ENCODE assay signal across 12 mouse cellular contexts in genomic region chrX:106197308-106197707, GRCm38 (mm10). TPM values are rescaled to one million over a fixed set of nuclear protein-coding genes. Genes with fewer than 3 reads are reported as not detected.
DNase-seq lines count a peak whose midpoint lies in the region; ATAC-seq and TF ChIP-seq lines count a peak whose summit lies in the region.
"Had no signal": no experiment of that assay in that cellular context is flagged by ENCODE, and none has a peak within 500 bp of the region (broad histone marks: within the 10 kb centered on the region; RNA-seq: fewer than 3 reads in every experiment).

No protein-coding gene starts in this region.

- H3K4me2 ChIP-seq in kidney, postnatal 0 days (ENCODE audit: low read length): no peak overlapping the region
- H3K4me2 ChIP-seq: heart, embryonic 15.5 days; stomach, embryonic 15.5 days had no signal

- TF ChIP-seq POLR2A in cortical plate, adult 2 months (IDR thresholded peaks at IDR 0.05; ENCODE audit: extremely low read depth, insufficient read depth, low read length): no peak

- no peak overlapping the region for H3K4me3 ChIP-seq in kidney, postnatal 0 days (replicated peaks; ENCODE audit: low read depth, low read length)
- no peak overlapping the region for H3K4me3 ChIP-seq in cortical plate, adult 2 months (ENCODE audit: insufficient read depth, low read length)
- H3K4me3 ChIP-seq: heart, embryonic 15.5 days; myocyte; stomach, embryonic 15.5 days had no signal

- TF ChIP-seq CTCF in kidney, postnatal 0 days (IDR thresholded peaks at IDR 0.05; ENCODE audit: low read depth): peak; percentile 37; the same call in 1 of the 2 replicates
- 0 out of 2 replicates have a peak, but pooled peaks have one; percentile 3 for TF ChIP-seq CTCF in cortical plate, adult 2 months (IDR thresholded peaks at IDR 0.05; ENCODE audit: extremely low read depth, insufficient read depth, low read length)

- H3K27ac ChIP-seq in kidney, postnatal 0 days: no peak overlapping the region
- H3K27ac ChIP-seq in cortical plate, adult 2 months (ENCODE audit: insufficient read depth, low read length): no peak overlapping the region
- H3K27ac ChIP-seq: heart, embryonic 15.5 days; stomach, embryonic 15.5 days had no signal

- H3K9me3 ChIP-seq in kidney, postnatal 0 days (replicated peaks; ENCODE audit: low read length): no peaks in the 10 kb centered on the region
- H3K9me3 ChIP-seq: heart, embryonic 15.5 days; stomach, embryonic 15.5 days had no signal

- DNase-seq in kidney, postnatal 0 days (ENCODE audit: low spot score): no peak
- DNase-seq in kidney, postnatal 25 days: no peak
- peak; percentile 9 to 14 for DNase-seq in thymus, postnatal 36 days
- no peak for DNase-seq in thymus, adult 18-20 months
- DNase-seq in urinary bladder, postnatal 36 days (ENCODE audit: low spot score in 2 of 2): no peak
- no peak for DNase-seq in cerebellum, postnatal 25 days
- DNase-seq: adrenal gland, postnatal 10 days had no signal

- no peaks in the 10 kb centered on the region for H3K4me1 ChIP-seq in kidney, postnatal 0 days (replicated peaks; ENCODE audit: insufficient read depth, low read length)
- no peaks in the 10 kb centered on the region for H3K4me1 ChIP-seq in cortical plate, adult 2 months (ENCODE audit: control insufficient read depth, insufficient read depth, low read length)
- H3K4me1 ChIP-seq: heart, embryonic 15.5 days; stomach, embryonic 15.5 days had no signal

- H3K36me3 ChIP-seq in kidney, postnatal 0 days (ENCODE audit: insufficient read depth, low read length): peaks cover 33% of the 10 kb centered on the region

- no peaks in the 10 kb centered on the region for H3K27me3 ChIP-seq in kidney, postnatal 0 days (ENCODE audit: insufficient read depth, low read length)
- H3K27me3 ChIP-seq: heart, embryonic 15.5 days; stomach, embryonic 15.5 days had no signal

- no peak for ATAC-seq in kidney, postnatal 0 days (replicated peaks; ENCODE audit: low FRiP score, low read depth)

- 64% methylated on average over 5 of the region's 5 CpGs for WGBS in kidney, postnatal 0 days

- no peak overlapping the region for H3K9ac ChIP-seq in kidney, postnatal 0 days (ENCODE audit: low read depth, low read length)
- H3K9ac ChIP-seq: heart, embryonic 15.5 days; stomach, embryonic 15.5 days had no signal

RNA-seq across cellular contexts. Expression of gene Pgk1, which starts 10.4 kb away (rescaled TPM):
- 280 and 296 TPM in 2 replicates for polyA plus RNA-seq in kidney, postnatal 0 days (2015; fragmentation: Nextera tagmentation; extraction: Ambion mirVana)
- polyA plus RNA-seq in cortical plate, adult 2 months (2012; rRNA removed): 468 and 503 TPM in 2 replicates

RNA-seq across cellular contexts. Expression of gene Taf9b, which starts 23.6 kb away (rescaled TPM):
- 11.6 and 12.1 TPM in 2 replicates for polyA plus RNA-seq in kidney, postnatal 0 days (2015; fragmentation: Nextera tagmentation; extraction: Ambion mirVana)
- 26.6 and 29.2 TPM in 2 replicates for polyA plus RNA-seq in cortical plate, adult 2 months (2012; rRNA removed)

RNA-seq across cellular contexts. Expression of gene Tlr13, which starts 54.3 kb away (rescaled TPM):
- polyA plus RNA-seq in kidney, postnatal 0 days (2015; fragmentation: Nextera tagmentation; extraction: Ambion mirVana): 0.59 and 0.62 TPM in 2 replicates
- polyA plus RNA-seq in cortical plate, adult 2 months (2012; rRNA removed): 1.2 and 1.3 TPM in 2 replicates
- polyA plus RNA-seq: myocyte had no signal

RNA-seq across cellular contexts. Expression of gene Fnd3c2, which starts 57.9 kb away (rescaled TPM):
- polyA plus RNA-seq in kidney, postnatal 0 days (2015; fragmentation: Nextera tagmentation; extraction: Ambion mirVana): not detected in 2 replicates
- polyA plus RNA-seq in cortical plate, adult 2 months (2012; rRNA removed): not detected in 2 replicates
- polyA plus RNA-seq: heart, embryonic 15.5 days; intestine, embryonic 14.5 days; myocyte; stomach, embryonic 15.5 days had no signal

Comparison
In these comparisons a context has a peak if more than half of its experiments do, and no peak if none do; other contexts are left out.
1. DNase-seq: peak in thymus, postnatal 36 days (2 of 2); none in kidney, postnatal 0 days (single experiment), kidney, postnatal 25 days (0 of 2), thymus, adult 18-20 months (0 of 2), urinary bladder, postnatal 36 days (0 of 2) and cerebellum, postnatal 25 days (0 of 2).